Mouse (Mus musculus): ENCODE measurements around the gene Lhfp.

The Lhfp gene

DNA sequence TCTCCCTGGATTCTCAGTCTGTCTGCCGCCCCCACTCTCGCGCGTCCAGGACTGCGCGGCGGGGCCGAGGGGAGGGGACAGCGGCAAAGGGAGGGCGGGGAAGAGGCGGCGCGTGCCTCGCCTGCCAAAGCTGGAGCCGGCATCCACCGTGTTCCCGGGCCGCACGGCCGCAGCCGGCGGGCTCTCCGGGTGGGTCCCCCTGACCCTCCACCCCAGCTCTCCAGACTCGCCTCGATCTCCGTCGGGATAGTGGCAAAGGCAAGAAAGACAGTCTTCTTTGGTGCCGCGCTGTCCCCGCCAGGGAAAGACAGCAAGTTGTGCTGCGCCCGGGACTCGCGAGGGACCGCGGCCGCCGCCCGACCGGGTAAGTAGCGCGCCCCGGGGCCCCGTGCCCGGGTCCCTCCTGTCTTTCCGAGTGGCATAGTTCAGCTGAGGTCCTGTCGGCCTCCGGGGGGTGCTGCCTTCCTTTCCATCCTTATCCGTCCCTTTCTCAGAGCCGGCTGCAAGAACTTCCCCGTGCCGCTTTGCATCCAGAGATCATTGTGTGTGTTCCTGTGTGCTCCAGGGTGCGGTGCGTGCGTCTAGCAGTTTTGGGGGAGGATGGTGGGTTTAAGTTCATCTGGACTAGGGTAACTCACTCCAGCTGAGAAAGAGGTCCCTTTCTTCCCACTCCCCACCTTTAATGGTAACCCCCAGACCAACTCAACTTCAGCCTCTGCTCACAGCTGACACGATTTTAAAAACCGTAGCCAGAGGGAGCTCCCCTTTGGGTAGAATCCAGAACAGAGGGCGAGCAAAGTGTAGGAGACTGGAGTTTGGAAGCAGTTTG lies at the start of gene Lhfp:
Gene Lhfp (plus strand): TSS at position 118 of the 829 bp plus-strand sequence.
- peak; percentile 28 to 52 for DNase-seq (ENCODE audit: low spot score in 2 of 2)

DNA sequence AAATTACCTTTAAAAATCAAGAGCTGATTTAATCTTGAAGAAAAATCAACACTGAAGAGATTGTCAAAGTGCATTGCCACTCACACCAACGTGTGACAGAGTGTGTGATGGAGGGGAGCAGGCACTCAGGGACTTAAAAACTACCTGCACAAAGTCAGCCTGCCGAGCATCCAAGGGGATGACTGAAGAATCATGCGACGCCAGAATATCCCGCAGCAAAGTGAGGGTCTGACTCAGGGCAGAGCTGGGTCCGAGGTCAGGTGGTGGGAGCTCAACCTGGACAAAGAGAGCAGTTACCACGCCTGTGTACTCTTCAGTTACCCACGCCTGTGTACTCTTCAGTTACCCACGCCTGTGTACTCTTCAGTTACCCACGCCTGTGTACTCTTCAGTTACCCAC lies 48.0 kb upstream of the Lhfp start:
- no peak for DNase-seq (ENCODE audit: low spot score in 2 of 2)

DNA sequence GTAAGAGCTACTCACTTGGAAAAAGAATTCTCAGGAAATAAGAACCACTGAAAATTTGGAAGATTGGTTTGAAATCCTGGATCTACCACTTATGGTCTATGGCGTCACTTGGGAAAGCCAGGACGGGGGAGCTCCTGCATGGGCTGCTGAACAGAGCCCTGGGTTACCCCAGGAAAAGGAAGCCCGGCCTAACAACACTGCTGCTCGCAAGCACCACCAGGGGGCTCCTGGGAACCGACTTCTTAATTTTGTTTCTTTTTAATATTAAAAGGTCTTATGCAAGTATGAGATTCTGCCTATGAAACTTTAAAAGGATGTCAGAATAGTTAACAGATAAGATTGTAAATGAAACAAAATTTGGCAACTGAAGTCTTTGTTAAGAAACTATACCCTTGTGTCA lies 46.7 kb upstream of the Lhfp start:
- no peak for DNase-seq (ENCODE audit: low spot score in 2 of 2)

DNA sequence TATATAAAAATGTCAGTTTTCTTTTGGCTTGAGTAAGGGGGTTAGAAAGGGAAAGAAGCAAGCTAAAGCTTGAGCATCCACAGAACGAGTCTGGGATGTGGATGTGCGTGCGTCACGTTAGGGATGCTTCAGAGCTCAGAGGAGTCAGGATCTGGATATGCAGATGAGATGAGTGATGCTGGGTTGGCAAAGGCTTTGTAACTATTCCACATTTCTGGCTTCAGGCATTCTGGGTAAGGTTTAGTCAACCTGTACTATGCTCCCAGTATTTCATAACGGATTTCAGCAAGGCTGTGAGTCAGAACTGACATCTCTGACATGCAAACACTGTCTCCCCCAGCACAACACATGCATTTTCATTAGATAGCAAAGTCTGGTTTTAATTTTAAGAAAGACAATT lies 44.7 kb upstream of the Lhfp start:
- DNase-seq (ENCODE audit: low spot score in 2 of 2), result no peak

DNA sequence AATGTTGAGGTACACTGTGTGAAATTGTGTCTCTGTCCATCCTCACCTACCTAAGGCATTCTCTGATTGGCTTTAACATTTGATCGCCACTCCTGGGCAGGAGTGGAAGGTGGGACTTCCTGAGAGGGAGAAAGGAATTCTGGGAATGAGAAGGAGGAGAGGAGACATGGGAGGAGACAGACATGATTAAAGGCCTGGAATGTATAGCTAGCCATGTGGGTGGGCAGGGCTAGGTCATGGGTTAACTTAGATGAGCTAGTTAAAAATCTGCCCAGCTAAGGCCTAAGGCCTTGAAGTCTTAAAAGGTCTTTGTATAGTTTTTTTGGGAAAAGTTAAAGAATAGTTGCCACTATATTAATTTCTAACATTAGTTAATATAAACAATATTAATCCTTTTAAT lies 43.9 kb upstream of the Lhfp start:
- DNase-seq (ENCODE audit: low spot score in 2 of 2), result no peak

DNA sequence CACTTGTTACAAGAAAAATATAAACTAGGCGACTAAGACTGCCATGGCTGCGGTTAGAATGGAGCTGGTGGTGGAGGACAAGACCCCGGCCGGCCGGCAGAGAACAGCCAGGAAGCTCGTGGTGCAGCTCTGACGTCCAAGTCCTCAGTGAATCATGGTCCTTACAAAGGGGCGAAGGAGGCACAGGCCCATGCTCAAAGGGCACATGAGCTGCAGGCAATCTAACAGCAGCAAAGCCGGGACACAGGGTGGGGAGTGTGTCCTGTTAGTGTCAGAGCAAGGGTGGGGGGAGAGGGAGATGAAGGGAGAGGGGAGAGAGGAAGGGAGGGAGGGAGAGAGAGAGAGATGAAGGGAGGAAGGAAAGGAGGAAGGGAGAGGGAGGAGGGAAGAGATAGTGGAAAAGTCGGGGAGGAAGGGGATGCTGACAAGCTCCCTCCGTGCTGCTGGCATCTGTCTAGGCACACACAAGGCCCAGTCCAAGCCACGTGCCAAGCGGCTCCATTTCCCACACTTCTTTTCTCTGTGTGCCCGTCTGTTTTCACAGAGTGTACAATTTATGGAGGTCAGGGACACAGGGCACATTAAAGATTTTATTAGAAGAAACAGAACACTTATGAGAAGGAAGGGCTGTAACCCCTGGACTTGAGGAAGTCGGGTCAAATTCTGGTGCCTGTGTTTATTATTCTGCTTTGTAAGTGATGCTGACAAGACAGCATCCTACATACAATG lies 42.1 kb upstream of the Lhfp start:
- no peak for DNase-seq (ENCODE audit: low spot score in 2 of 2)

DNA sequence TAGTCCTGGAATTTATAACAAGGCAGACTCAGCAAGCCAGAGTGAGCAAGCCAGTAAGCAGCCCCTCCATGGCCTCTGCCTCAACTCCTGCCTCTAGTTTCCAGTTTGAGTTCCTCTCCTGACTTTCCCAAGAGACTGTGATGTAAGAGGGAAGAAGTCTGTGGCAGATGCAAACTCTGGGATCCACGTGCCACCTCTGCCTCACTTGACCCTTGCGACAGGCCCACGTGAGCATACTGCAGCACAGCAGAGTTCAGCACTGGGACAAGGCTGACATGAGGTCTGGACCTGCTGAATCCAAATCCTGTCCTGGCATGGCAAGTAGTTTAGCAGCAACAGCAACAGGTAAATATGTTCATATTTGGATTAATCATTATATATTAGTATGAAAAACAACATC lies 41.3 kb upstream of the Lhfp start:
- DNase-seq (ENCODE audit: low spot score in 2 of 2), result no peak

DNA sequence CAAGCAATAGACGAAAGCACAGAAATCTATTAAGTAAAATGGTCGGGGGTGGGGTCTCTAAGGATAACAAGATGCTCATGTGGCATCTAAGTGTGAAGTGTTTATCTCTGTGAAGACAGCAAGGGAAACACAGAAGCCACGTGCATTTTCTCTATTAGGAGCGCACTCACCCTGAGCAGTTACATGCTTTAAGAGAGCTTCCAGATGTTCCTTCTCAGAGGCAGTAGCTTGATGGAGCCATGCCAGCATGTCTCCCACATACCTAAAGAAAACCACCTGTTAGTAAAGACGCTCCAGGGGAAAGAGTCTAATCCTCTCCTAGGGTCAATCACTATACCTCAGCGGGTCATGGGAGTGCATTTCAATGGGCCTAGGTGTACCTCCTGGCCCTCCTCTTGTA lies 39.3 kb upstream of the Lhfp start:
- DNase-seq (ENCODE audit: low spot score in 2 of 2), result no peak

DNA sequence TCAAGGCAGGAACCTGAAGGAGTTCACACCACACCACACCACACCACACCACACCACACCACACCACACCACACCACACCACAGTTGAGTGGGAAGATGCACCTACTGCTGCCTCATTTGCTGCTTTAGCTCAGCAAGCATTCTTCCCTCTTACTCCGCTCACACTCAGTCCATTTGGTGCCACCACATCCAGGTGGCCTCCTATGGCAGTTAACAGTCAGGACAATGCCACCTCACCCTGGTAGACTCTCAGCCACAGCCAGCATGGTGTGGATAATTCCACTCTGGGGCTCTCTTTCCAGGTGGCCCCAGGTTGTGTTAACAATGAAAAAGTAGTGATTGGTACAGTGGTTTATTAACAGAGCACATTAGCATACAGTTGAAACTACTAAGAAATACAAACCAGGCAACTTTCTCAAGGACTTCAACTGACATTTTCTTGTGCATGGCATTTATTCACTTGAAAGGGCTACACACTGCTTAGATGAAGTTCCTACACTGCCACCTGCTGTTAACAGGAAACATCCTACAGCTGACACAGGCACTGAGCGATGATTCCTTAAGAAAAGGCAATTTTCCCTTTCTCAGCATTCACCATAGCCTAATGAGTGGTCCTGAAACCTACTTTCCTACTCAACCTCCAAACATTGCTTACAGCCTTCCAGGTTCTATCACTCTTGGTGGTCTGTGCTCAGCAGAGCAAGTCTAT lies 36.8 kb upstream of the Lhfp start:
- DNase-seq (ENCODE audit: low spot score in 2 of 2), result no peak

DNA sequence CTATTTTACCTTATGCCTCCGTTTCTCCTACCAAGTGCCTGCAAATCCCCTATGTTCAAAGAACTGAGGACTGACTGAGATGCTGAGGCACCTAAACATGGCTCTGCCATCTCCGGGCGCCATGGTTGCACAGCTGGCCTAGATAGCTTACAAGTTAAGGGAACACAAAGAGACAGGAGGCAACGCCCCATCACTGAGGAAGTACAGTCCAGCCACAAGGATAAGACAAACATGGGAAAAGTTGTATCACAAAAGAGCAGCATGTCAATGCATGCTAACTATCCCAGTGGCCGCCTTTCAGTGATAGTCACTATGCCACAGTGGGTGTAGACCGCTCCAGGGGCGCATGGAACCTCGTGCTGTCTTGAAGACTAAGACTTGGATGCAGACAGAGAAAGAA lies 33.9 kb upstream of the Lhfp start:
- DNase-seq (ENCODE audit: low spot score in 2 of 2), result no peak

DNA sequence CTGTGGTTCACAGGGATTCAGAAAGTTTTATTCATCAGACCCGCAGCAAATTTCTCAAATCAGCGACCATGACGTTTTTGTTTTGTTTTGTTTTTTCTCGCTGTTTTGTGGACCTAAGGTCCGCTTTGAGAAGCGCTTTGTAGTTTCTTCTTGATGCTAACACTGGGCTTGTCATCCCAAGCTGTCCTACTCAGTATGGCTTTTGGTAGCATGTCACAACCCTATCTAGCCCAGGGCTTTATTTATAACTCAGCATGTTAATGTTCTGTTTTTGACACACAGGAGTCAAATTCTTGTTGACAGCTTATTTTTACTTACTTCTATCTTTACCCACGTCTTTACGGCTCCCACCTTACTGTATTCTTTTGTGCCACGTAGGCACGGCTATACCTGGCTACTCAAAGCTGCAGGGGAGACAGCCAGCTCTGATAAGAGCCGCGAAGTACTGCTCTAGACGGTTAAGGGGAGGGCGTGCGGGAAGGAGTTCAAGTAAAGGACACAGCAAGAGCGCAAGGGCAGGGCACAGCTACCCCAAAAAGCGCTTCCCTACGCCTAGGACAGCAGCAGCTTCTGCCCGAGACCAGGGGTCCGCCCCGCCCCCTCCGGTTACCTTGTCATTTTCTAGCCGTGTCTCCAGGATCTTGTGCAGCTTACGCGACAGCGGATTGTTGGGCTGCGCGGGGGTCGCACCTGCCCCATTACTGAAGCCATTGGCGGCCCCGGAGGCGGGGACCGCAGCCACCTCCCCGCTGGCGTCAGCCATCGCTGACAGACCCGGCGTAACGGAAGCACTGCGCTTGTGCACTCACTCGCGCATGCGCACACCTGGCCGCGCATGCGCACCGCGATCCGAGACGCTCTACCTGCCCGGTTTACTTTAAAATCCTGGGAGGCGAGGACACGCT lies 24.6 kb upstream of the Lhfp start, which contains the start of gene Cog6:
Gene Cog6 (minus strand): TSS at position 802 of the 905 bp plus-strand sequence.
- DNase-seq (ENCODE audit: low spot score in 2 of 2), result peak; percentile 77 to 82

DNA sequence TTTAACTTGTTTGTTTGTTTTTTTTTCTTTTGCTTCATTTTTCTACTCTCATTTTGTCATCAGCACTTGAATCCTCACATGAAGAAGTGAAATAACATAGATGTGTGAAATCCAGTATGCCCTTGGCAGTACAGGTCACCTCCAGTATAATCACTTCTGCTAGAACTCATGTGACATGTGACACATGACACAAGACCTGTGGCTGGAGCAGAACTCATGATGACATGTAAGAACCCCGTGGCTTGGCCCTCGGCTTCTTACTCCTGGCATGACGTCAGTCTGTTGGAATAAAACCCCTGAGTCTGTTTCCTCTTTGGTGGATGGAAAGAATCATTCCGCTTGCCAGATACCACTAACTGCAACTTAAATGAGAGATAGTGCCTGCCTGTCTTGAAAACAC lies 14.0 kb upstream of the Lhfp start:
- DNase-seq (ENCODE audit: low spot score in 2 of 2), result no peak

DNA sequence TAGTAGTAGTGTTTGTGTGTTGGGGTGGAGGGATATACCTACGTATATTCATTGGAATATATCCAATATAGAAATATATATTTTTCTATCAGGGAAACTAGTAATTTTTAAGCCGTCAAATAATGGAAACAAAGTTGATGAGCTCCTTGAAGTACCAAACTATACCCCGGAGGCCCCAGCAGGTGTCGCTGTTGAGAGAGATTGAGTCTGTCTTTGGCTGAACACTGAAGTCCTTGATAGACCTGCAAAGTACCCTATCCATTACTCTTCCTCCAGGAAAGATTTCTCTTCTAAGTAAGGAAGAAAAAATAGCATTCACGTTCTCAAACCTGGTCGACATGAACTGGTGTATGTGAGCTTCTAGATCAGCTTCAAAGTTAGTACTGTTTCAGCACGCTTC lies 12.3 kb upstream of the Lhfp start:
- DNase-seq (ENCODE audit: low spot score in 2 of 2), result peak in 1 of 2 experiments; percentile 67

DNA sequence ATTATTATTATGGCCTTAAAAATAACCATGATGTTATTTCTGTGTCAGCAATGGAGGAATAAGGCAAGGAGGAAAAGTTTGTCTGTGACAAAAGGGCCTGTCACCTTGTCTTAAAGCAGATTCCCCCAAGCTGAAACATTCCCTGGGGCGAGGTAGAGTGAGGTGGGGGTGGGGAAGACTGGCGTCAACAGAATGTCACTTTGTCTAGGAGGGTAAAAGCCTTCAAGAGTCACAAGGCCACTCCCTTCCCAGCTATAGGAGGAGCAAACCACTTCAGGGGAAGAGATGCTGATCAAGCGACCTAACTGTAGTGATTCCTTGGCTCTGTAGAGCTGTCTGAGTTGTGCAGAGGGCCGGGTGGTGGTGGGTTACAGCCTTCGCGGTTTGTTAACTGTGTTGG lies 9.7 kb upstream of the Lhfp start:
- DNase-seq (ENCODE audit: low spot score in 2 of 2), result no peak

DNA sequence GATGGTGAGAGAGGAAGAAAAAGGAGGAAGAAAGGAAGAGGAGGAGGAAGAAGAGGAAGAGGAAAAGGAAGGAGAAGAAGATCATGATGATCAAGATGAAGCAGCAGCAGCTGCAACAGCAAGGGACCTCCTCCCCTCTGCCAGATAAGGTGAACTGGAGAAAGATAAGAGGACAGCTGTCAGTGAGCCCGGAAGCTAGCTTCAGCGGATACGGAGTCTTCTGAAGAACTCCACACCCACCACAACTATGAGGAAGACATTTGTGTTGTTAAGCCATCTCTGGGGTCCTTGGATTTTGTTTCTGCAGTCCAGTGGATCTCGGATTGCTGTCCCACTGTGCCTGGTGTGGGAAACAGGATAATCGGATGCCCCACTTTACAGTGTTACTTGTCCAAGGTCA lies 8.9 kb upstream of the Lhfp start:
- no peak for DNase-seq (ENCODE audit: low spot score in 2 of 2)

DNA sequence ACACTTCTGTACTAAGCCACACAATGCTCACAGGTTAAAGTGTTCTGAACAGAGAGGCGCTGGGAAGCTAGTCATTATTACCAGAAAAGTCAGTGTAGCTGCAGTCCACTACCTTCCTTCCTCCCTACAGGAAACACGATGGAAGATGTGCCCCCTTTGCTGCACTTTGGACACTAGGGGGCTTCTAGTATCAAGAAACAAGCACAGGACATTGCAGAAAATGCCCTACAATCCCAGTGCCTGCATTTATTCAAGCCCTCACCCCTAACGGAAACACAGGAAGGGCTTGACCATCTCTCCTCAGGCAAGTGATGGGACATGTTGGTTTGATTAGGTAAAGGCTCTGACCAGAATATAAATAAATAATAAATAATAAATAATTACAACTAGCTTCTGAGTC lies 7.9 kb upstream of the Lhfp start:
- DNase-seq (ENCODE audit: low spot score in 2 of 2), result no peak

DNA sequence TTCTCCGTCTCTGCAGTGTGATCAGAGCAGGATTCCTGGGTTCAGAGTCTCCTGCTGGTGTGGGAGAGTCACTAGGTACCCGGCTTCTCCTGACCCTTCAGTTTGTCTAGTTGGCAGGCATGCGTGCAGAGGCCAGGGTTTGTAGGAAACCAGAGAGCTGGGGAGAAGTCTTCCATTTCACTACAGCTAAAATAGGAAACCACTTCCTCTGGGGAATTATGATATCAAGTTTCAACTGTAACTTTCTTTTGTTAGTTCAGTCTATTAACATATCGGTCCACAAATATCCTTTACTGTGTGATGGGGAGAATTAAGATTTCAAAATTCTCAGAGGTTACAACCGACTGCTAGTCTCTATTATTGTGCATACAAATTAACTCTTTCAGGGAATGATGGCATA lies 5.3 kb upstream of the Lhfp start:
- DNase-seq (ENCODE audit: low spot score in 2 of 2), result no peak

DNA sequence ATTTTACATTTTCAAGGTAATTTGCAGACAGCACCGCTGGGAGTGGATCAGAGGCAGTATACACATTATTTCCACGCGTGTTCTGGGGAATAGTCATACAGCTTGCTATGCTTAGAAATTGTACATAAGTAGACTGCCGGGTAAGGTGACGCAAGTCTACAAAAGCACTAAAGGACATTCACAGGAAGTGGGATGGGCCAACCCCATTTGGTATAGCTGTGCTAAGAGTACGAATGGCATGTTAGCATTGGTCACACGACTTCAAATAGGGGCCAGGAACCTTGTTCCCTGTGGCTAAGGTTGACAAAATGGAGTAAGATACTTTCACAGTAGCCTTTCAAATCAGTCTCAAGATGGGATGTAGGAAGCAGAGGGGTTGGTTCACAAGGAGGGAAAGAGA lies 4.4 kb upstream of the Lhfp start:
- DNase-seq (ENCODE audit: low spot score in 2 of 2), result no peak

DNA sequence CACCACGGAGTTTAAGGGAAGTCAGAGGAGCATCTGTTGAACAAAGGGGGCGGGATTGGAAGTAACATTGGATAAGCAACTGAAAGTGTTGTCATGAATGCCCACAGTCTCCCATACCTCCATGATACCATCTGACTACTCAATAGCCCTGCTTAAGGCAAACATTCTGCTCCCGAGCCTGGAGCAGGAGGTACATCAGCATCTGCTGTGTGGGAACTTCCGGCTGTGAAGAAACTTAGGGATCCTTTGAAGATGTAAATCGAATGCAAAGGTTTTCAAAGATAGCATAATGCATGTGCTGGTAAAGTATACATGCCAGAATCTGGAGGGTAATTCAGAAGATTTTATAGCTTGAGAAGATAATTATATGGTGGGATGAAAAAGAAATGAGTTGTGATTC lies 2.4 kb upstream of the Lhfp start:
- no peak for DNase-seq (ENCODE audit: low spot score in 2 of 2)

DNA sequence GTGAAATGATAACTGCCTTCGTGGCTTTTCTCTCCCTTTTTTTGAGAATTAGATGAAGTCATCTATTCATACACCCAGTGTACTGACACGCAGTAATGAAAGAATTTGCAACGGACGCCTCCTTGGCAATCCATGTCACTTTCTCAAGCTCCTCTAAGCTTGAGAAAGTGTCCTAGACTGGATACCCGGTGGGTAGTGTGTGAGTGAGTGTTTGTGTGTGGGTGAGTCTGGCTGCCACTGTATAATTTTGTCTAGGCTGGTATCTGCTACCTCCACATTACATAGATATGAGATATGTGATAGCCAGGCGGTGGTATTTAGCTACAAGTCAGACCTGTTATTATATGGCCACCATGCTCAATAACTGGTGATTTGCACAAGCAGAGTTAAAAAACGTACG lies 1.6 kb upstream of the Lhfp start:
- DNase-seq (ENCODE audit: low spot score in 2 of 2), result no peak

DNA sequence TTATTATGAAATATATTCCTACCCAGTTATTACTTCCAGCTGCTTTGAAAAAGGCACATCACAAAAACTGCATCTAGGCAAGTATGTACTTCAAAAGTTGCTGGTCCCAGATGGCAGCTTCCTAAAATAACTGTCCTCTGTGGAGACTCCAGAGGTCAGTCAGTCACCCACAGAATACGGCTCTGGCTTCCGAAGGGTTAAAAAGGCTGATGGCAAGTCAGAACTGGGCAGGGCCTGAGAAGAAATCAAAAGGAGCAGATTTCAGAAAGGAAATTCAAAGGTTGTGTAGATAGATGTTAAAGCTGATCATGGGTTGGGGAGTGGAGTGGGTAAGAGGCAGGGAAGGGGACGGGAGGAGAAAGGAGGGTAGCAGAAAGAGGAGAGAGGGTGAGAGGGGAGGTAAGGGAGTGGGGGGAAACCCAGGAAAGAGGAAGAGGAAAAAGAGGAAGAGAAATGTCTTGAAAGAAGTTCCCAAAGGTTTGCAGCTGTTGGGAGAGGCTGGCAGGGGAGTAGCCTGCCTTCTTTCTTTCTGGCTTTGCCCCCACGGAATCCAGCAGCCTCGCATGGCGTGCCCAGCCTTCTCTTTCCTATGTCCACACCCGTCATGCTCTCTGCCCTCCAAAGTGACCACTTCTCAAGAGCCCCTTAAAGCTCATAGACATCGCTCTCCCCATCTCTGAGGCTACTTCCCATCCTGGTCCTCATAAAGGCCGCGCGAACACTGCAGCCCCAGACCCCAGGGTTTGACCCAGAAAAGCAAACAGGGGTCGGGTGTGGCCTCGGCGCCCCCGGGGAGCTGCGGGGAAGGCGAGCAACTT lies 526 bp upstream of the Lhfp start:
- DNase-seq (ENCODE audit: low spot score in 2 of 2), result no peak

Measured in frontal cortex, postnatal 14 days (tissue).